Mouse (Mus musculus) cerebellum, adult 2 months (tissue): ENCODE measurements around the gene Ncam1. TPM values are rescaled to one million over a fixed set of nuclear protein-coding genes. Genes with fewer than 3 reads are reported as not detected.

Experiments
- DNase-seq, 2 experiments: peaks; one replicate each; pipeline ENCODE4 v3.0.0; 2021
- H3K27ac ChIP-seq: fragments of 200-500 bp; 2 replicates; pipeline ENCODE4 v1.5.1; 2012; ENCODE audit warnings: low read length, control low read depth, inconsistent platforms; ENCODE audit not compliant: insufficient read depth
- H3K27me3 ChIP-seq: fragments of 200-500 bp; 2 replicates; pipeline ENCODE4 v1.6.1; 2012; ENCODE audit warnings: inconsistent platforms, mild to moderate bottlenecking, low read length, moderate library complexity; ENCODE audit not compliant: control insufficient read depth, insufficient read depth
- H3K4me1 ChIP-seq: fragments of 200-500 bp; 2 replicates; pipeline ENCODE4 v1.6.1; 2011; ENCODE audit warnings: low read length; ENCODE audit not compliant: control insufficient read depth, insufficient read depth
- H3K4me3 ChIP-seq: fragments of 200-500 bp; replicated peaks from 2 replicates; pipeline ENCODE3; 2011; ENCODE audit warnings: mild to moderate bottlenecking, low read depth, low read length, control low read depth; ENCODE audit not compliant: insufficient read depth
- CTCF ChIP-seq: fragments of 200-500 bp; IDR thresholded peaks from 2 replicates; pipeline ENCODE4 v1.5.1; 2011; ENCODE audit warnings: low read depth, mild to moderate bottlenecking, control low read depth, low read length, moderate library complexity, borderline replicate concordance; ENCODE audit not compliant: insufficient read depth
- POLR2A ChIP-seq: fragments of 200-500 bp; IDR thresholded peaks from 2 replicates; pipeline ENCODE4 v1.6.1; 2011; ENCODE audit warnings: low read length, control low read depth, borderline replicate concordance; ENCODE audit not compliant: insufficient read depth
- WGBS: fragments of 180-500 bp; shearing (Covaris S2); methylation state at CpG from one replicate; pipeline ENCODE4 v1.1.7; 2018; 5-methylcytosine and 5-hydroxymethylcytosine counted together
- polyA plus RNA-seq: library from polyadenylated mRNA; depleted of rRNA; stranded (reverse); fragments of >200 nt; gene quantifications from 2 replicates; pipeline ENCODE4 v1.2.3, GENCODE M21; 2012

The Ncam1 gene
- polyA plus RNA-seq, 1 experiment: 149 TPM

DNA sequence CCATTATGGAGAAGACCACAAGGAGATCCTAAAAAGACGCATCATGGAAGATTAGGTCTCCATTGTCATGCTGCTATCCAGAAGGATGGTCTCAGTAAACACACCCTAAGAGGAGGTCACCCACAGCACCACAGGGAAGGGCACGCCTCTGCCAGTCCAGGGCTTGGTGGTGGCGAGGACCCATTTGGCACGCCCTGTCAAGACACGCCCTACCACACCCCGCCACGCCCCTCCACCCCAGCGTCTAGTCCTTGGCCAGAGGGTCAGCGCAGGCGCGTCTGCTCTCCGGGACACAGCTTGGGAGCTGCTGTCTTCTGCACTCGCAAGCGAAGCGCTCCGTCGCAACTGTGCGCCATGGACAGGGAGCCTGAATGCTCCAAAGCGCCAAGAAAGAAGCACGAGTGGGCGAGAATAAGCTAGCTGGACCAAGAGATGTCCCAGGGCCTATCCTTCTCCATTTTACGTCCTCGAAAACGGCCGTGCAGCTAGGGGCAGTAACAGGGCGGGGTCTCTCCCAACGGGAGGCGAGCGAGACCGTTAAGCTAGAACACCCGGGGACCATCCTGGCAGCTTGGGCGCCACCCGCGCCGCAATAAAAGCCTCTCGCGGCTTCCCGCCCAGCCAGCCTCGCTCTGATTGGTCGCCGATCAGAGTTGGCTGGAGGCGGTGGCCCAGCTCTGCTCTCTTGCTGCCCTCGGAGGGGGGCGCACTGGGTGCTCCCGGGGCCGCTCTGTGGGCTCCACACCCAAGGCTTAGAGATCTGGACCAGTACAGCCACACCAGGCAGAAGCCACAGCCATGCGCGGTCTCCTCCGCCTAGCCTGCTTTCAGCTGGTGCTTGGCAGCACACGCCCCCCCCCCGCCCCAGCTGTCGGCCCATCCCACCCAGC lies 1.9 kb downstream of the Ncam1 start:
- WGBS: under 1% methylated on average over 51 of the region's 52 CpGs
- peak; percentile 84 to 85 for DNase-seq
- Histone ChIP-seq H3K4me1 (peaks cover 7% of the 10 kb centered on the region; the same call in 1 of the 2 replicates), H3K27ac (peak overlapping the region; percentile 83), H3K4me3 (peak overlapping the region; percentile 95), H3K27me3 (no peaks in the 10 kb centered on the region)
- TF ChIP-seq CTCF (no peak), POLR2A (peak; percentile 41; the same call in 1 of the 2 replicates)

- H3K4me1 ChIP-seq: peaks cover 7% of the 10 kb centered on the region; the same call in 1 of the 2 replicates
- H3K27ac ChIP-seq: no peak overlapping the region
- H3K4me3 ChIP-seq: no peak overlapping the region
- DNase-seq: no peak
- TF ChIP-seq POLR2A (no peak), CTCF (no peak)
- WGBS: 31% methylated on average over 5 of the region's 5 CpGs
- H3K27me3 ChIP-seq: no peaks in the 10 kb centered on the region
Measured at GRCm38 (mm10) chr9:49795881-49796280, 2.8 kb downstream of the Ncam1 start.

GRCm38 (mm10) chr9:49793987-49794550 lies 4.7 kb downstream of the Ncam1 start:
- no peak overlapping the region for H3K27ac ChIP-seq
- no peaks in the 10 kb centered on the region for H3K27me3 ChIP-seq
- TF ChIP-seq CTCF (no peak), POLR2A (no peak)
- 40% methylated on average over 6 of the region's 6 CpGs for WGBS
- H3K4me1 ChIP-seq: peaks cover 9% of the 10 kb centered on the region; the same call in 1 of the 2 replicates
- H3K4me3 ChIP-seq: no peak overlapping the region
- DNase-seq: no peak

- Histone ChIP-seq H3K27me3 (no peaks in the 10 kb centered on the region), H3K4me1 (peaks cover 12% of the 10 kb centered on the region; the same call in 1 of the 2 replicates), H3K4me3 (no peak overlapping the region), H3K27ac (no peak overlapping the region)
- TF ChIP-seq POLR2A: no peak
- no peak for TF ChIP-seq CTCF
- 39% methylated on average over 2 of the region's 2 CpGs for WGBS
- DNase-seq: no peak
Measured at GRCm38 (mm10) chr9:49793241-49793640, 5.5 kb downstream of the Ncam1 start.

DNA sequence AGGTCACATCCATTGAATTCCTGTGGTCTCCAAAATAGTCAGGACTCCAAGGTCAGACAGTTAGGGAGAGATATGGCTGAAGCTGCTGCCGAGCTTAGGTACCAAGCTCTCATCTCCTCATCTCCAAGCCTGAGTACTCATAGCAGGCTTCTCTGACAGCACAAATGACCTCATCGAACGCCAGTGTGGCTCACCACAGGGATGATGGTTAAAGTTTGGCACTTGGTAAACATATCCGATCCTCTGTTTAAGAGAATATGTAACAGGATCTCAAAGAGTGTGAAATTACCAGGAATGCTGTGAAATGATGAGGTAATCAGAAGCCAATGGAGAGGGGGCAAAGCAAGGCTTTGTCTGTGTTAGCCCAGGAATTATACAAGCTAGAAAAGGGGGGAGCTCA lies 6.1 kb downstream of the Ncam1 start:
- no peak overlapping the region for H3K4me3 ChIP-seq
- H3K27me3 ChIP-seq: no peaks in the 10 kb centered on the region
- TF ChIP-seq POLR2A: no peak
- TF ChIP-seq CTCF: no peak
- DNase-seq: peak; percentile 37 to 56
- 7% methylated on average over 4 of the region's 4 CpGs for WGBS
- H3K4me1 ChIP-seq: peaks cover 12% of the 10 kb centered on the region; the same call in 1 of the 2 replicates
- H3K27ac ChIP-seq: no peak overlapping the region

DNA sequence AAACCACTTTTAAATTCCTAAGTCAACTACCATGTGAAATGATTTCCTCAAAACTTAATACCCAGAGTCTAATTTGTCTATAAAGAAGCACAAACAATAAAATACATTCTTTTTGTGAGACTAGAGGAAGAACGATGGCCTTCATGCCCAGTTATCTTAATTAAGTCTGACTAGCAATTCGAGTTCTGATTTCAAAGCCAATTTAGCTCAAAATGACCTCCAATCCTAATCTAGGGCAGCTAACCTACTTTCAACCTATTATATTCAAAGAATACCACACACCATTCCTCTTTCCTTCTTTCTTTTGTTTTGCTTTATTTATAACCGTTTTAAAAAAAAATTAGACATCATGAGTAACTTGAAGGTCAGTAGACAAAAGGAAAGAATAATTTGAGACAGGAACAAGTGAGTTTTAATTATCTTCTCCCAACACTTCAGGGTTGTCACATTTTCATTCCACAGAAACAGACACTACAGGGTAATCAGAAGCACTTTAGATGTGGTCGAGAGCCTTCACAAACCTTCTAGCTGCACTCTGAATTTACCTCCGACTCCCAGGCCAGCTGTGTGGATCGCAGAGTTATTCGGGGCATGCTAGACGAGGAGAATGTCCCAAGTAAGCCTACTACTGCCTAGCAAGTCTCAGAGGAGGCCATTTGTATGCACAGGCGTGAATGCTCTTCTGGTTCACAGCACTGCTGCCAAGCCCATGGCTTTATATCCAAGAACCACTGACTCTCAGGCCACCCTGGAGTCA lies 17.5 kb downstream of the Ncam1 start:
- H3K4me3 ChIP-seq: no peak overlapping the region
- H3K27ac ChIP-seq: no peak overlapping the region
- 47% methylated on average over 9 of the region's 9 CpGs for WGBS
- no peak for DNase-seq
- H3K27me3 ChIP-seq: no peaks in the 10 kb centered on the region
- peaks cover 9% of the 10 kb centered on the region for H3K4me1 ChIP-seq
- no peak for TF ChIP-seq POLR2A
- TF ChIP-seq CTCF: no peak

DNA sequence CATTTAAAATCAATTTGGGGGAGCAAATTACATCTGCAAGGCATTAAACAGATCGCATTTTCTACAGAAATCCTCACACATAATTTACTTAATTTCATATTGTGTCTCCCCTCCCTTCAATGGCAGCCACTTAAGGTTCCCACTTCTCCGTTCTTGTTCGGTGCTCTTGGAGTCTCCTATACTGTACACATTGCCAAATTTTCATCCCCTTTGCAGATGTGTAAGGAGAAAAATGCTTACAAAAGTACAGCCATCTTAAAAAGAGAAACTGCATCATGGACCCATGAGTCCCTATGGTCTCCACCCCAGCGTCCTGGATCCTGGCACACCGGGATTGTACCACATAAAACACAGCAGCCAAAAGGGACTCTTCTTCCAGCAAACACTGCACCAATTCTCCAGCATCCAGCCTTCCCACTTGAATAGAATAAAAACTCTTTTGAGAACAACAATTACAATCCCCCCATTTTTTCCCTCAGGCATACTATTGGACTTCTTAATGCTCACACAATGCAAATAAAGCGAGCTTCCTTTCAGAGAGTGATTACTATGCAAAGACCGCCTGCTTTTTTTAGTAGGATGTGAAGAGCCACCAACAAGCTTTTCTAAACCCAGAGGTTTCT lies 21.6 kb downstream of the Ncam1 start:
- DNase-seq: no peak
- TF ChIP-seq POLR2A (no peak), CTCF (no peak)
- Histone ChIP-seq H3K27ac (no peak overlapping the region), H3K4me1 (peaks cover under 1% of the 10 kb centered on the region; the same call in 1 of the 2 replicates), H3K27me3 (no peaks in the 10 kb centered on the region), H3K4me3 (no peak overlapping the region)
- 75% methylated on average over 7 of the region's 7 CpGs for WGBS
